Mouse (Mus musculus): Measurements from ENCODE around the gene Vcan.

GRCm38 (mm10) chr13:89726492-89726891 is 15.8 kb downstream of the Vcan start:
- TF ChIP-seq CTCF (IDR thresholded peaks at IDR 0.05): no peak
- no peak for TF ChIP-seq POLR2A (IDR thresholded peaks at IDR 0.05; ENCODE audit: insufficient read depth, low read depth, low read length)
- TF ChIP-seq EP300 (IDR thresholded peaks at IDR 0.05; ENCODE audit: insufficient read depth, low read depth, low read length): no peak
